Mouse (Mus musculus): ENCODE measurements at regions not wholly inside any gene's neighbourhood (a gene's known extent, or its start where the extent isn't known, plus 50 kb on each side); places are given as distances from the start of the nearest gene placed in this dataset.

GRCm38 (mm10) chr8:126713181-126713580 lies 119.4 kb upstream of the Irf2bp2 start:
- DNase-seq (ENCODE audit: low spot score), result no peak

GRCm38 (mm10) chr8:126712749-126713148 lies 119.0 kb upstream of the Irf2bp2 start:
- no peak for DNase-seq (ENCODE audit: low spot score)

GRCm38 (mm10) chr8:126708956-126709355 lies 115.2 kb upstream of the Irf2bp2 start:
- no peak for DNase-seq (ENCODE audit: low spot score)

GRCm38 (mm10) chr8:126707300-126707902 lies 113.6 kb upstream of the Irf2bp2 start:
- no peak for DNase-seq (ENCODE audit: low spot score)

- DNase-seq (ENCODE audit: low spot score), result no peak
Observed at GRCm38 (mm10) chr8:126706247-126706646, 112.5 kb upstream of the Irf2bp2 start.

- no peak for DNase-seq (ENCODE audit: low spot score)
Observed at GRCm38 (mm10) chr8:126705391-126705790, 111.6 kb upstream of the Irf2bp2 start.

GRCm38 (mm10) chr8:126704706-126705105 lies 110.9 kb upstream of the Irf2bp2 start:
- DNase-seq (ENCODE audit: low spot score), result no peak

- no peak for DNase-seq (ENCODE audit: low spot score)
Observed at GRCm38 (mm10) chr8:126703546-126703945, 109.8 kb upstream of the Irf2bp2 start.

GRCm38 (mm10) chr8:126702294-126702693 lies 108.5 kb upstream of the Irf2bp2 start:
- DNase-seq (ENCODE audit: low spot score), result no peak

GRCm38 (mm10) chr8:126699389-126699775 lies 105.6 kb upstream of the Irf2bp2 start:
- no peak for DNase-seq (ENCODE audit: low spot score)

- no peak for DNase-seq (ENCODE audit: low spot score)
Observed at GRCm38 (mm10) chr8:126698601-126699388, 105.0 kb upstream of the Irf2bp2 start.

- no peak for DNase-seq (ENCODE audit: low spot score)
Observed at GRCm38 (mm10) chr8:126696346-126697010, 102.7 kb upstream of the Irf2bp2 start.

- no peak for DNase-seq (ENCODE audit: low spot score)
Observed at GRCm38 (mm10) chr8:126694370-126694769, 100.6 kb upstream of the Irf2bp2 start.

GRCm38 (mm10) chr8:126693642-126694041 lies 99.9 kb upstream of the Irf2bp2 start:
- DNase-seq (ENCODE audit: low spot score), result no peak

- no peak for DNase-seq (ENCODE audit: low spot score)
Observed at GRCm38 (mm10) chr8:126692711-126693110, 98.9 kb upstream of the Irf2bp2 start.

- DNase-seq (ENCODE audit: low spot score), result no peak
Observed at GRCm38 (mm10) chr8:126692263-126692662, 98.5 kb upstream of the Irf2bp2 start.

- DNase-seq (ENCODE audit: low spot score), result no peak
Observed at GRCm38 (mm10) chr8:126688450-126688849, 94.7 kb upstream of the Irf2bp2 start.

- DNase-seq (ENCODE audit: low spot score), result no peak
Observed at GRCm38 (mm10) chr8:126688014-126688413, 94.2 kb upstream of the Irf2bp2 start.

GRCm38 (mm10) chr8:126686827-126687226 lies 93.0 kb upstream of the Irf2bp2 start:
- no peak for DNase-seq (ENCODE audit: low spot score)

- no peak for DNase-seq (ENCODE audit: low spot score)
Observed at GRCm38 (mm10) chr8:126685365-126685764, 91.6 kb upstream of the Irf2bp2 start.

- DNase-seq (ENCODE audit: low spot score), result no peak
Observed at GRCm38 (mm10) chr8:126683950-126684349, 90.2 kb upstream of the Irf2bp2 start.

- no peak for DNase-seq (ENCODE audit: low spot score)
Observed at GRCm38 (mm10) chr8:126683555-126683947, 89.8 kb upstream of the Irf2bp2 start.

Data from ovary, postnatal 10 days (tissue).